Mouse (Mus musculus) heart, embryonic 14.5 days (tissue): ENCODE results near the gene Chtf18. TPM values are rescaled to one million over a fixed set of nuclear protein-coding genes. Genes with fewer than 3 reads are reported as not detected.
A peak's percentile ranks its signal among the peaks of the same experiment; 100 is the strongest.

ENCODE experiments used
- ATAC-seq: fragments of 200-750 bp; cut with Nextera tagmentation; 2 replicates; pipeline ENCODE4 v1.8.0; 2017; ENCODE audit warnings: low read depth, moderate TSS enrichment; ENCODE audit not compliant: insufficient number of reproducible peaks, insufficient read depth, low FRiP score
- H3K27ac ChIP-seq, 2 experiments: fragments of 200-500 bp in 1 of 2; fragments of 300-500 bp in 1 of 2; sonication (generic) in 1 of 2; replicated peaks in 1 of 2; 2 replicates each; pipeline ENCODE4 v1.5.1; 2012 to 2014; ENCODE audit warnings: low read depth in 2 of 2, low read length in 2 of 2, control low read depth in 1 of 2, mild to moderate bottlenecking in 1 of 2, mixed read lengths in 1 of 2; ENCODE audit not compliant: control insufficient read depth in 1 of 2, insufficient read depth in 1 of 2
- H3K27me3 ChIP-seq: fragments of 300-500 bp; sonication (generic); 2 replicates; pipeline ENCODE4 v1.6.1; 2014; ENCODE audit warnings: mild to moderate bottlenecking, low read length, control low read depth; ENCODE audit not compliant: control insufficient read depth, insufficient read depth
- H3K36me3 ChIP-seq: fragments of 300-500 bp; sonication (generic); 2 replicates; pipeline ENCODE4 v1.6.1; 2014; ENCODE audit warnings: mild to moderate bottlenecking, control low read depth, low read length, mixed read lengths; ENCODE audit not compliant: control insufficient read depth, insufficient read depth
- H3K4me1 ChIP-seq, 2 experiments: fragments of 200-500 bp in 1 of 2; fragments of 300-500 bp in 1 of 2; sonication (generic) in 1 of 2; 2 replicates each; pipeline ENCODE4 v1.6.1; 2012 to 2014; ENCODE audit warnings: low read length in 2 of 2, control low read depth in 1 of 2, mixed read lengths in 1 of 2; ENCODE audit not compliant: control insufficient read depth in 2 of 2, insufficient read depth in 2 of 2
- H3K4me2 ChIP-seq: fragments of 300-500 bp; sonication (generic); 2 replicates; pipeline ENCODE4 v1.6.1; 2014; ENCODE audit warnings: mild to moderate bottlenecking, low read length
- H3K4me3 ChIP-seq, 2 experiments: fragments of 200-500 bp in 1 of 2; fragments of 300-500 bp in 1 of 2; sonication (generic) in 1 of 2; 2 replicates each; pipeline ENCODE4 v1.5.1; 2012 to 2014; ENCODE audit warnings: low read length in 2 of 2, mild to moderate bottlenecking in 2 of 2, control low read depth in 1 of 2, low read depth in 1 of 2, moderate library complexity in 1 of 2; ENCODE audit not compliant: control insufficient read depth in 1 of 2, insufficient read depth in 1 of 2
- H3K9ac ChIP-seq: fragments of 300-500 bp; sonication (generic); 2 replicates; pipeline ENCODE4 v1.6.1; 2014; ENCODE audit warnings: mild to moderate bottlenecking, low read length
- H3K9me3 ChIP-seq: fragments of 300-500 bp; sonication (generic); 2 replicates; pipeline ENCODE4 v1.6.1; 2016; ENCODE audit warnings: low read length, control low read depth; ENCODE audit not compliant: control insufficient read depth
- WGBS: fragments of 180-500 bp; shearing (Covaris S2); extraction: QIAGEN DNeasy Blood & Tissue Kit; methylation state at CpG from one replicate; pipeline ENCODE4 v1.1.7; 2014; 5-methylcytosine and 5-hydroxymethylcytosine counted together
- polyA plus RNA-seq: library from polyadenylated mRNA; unstranded; fragments of >200 nt; fragmentation: Nextera tagmentation; extraction: Ambion mirVana; gene quantifications from 2 replicates; pipeline ENCODE4 v1.2.1, GENCODE M21; 2014

Gene Chtf18
- polyA plus RNA-seq, 1 experiment from 2014 or later, result 9.5 TPM

- Histone ChIP-seq H3K4me1 (peaks cover 4 to 10% of the 10 kb centered on the region in 2 experiments; a peak in 3 of 4 replicates), H3K36me3 (peaks cover 27% of the 10 kb centered on the region), H3K4me2 (no peak overlapping the region), H3K9ac (no peak overlapping the region), H3K9me3 (no peaks in the 10 kb centered on the region), H3K27me3 (no peaks in the 10 kb centered on the region), H3K27ac (no peak overlapping the region), H3K4me3 (no peak overlapping the region)
- ATAC-seq, result no peak
- WGBS, result 13% methylated on average over 2 of the region's 2 CpGs
Observed at GRCm38 (mm10) chr17:25732082-25732481, 4.9 kb upstream of the Chtf18 start.

DNA sequence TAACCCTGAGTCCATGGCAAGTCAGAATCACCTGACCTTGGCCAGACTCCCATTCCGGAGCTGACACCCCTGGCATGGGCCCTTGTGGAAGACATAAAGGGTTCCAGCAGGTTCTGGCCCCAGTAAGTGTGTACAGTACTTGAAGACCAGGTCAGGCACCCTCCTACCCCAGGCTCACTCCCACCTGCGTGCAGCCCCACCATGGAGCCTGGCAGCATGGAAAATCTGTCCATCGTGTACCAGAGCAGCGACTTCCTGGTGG, 721 bp upstream of the Chtf18 start:
- Histone ChIP-seq H3K9ac (peak overlapping the region; percentile 91), H3K27me3 (no peaks in the 10 kb centered on the region), H3K4me3 (peak overlapping the region; percentile 59 to 60), H3K27ac (peak overlapping the region; percentile 11 to 62; a peak in 1 of 4 replicates), H3K36me3 (peaks cover 33% of the 10 kb centered on the region), H3K4me2 (peak overlapping the region; percentile 97), H3K4me1 (peaks cover 8 to 16% of the 10 kb centered on the region in 2 experiments; a peak in 3 of 4 replicates), H3K9me3 (no peaks in the 10 kb centered on the region)
- ATAC-seq, result no peak
- 25% methylated on average over 4 of the region's 4 CpGs for WGBS

GRCm38 (mm10) chr17:25725264-25725663, 2.0 kb downstream of the Chtf18 start:
- 78% methylated on average over 6 of the region's 6 CpGs for WGBS
- Histone ChIP-seq H3K9ac (no peak overlapping the region), H3K4me1 (peaks cover 8 to 16% of the 10 kb centered on the region in 2 experiments; a peak in 3 of 4 replicates), H3K4me3 (no peak overlapping the region), H3K9me3 (no peaks in the 10 kb centered on the region), H3K36me3 (peaks cover 43% of the 10 kb centered on the region), H3K4me2 (no peak overlapping the region), H3K27ac (no peak overlapping the region), H3K27me3 (no peaks in the 10 kb centered on the region)
- ATAC-seq, result no peak

- 0 out of 2 replicates have a peak, but pooled peaks cover under 1% of the 10 kb centered on the region for H3K27me3 ChIP-seq
- WGBS, result 69% methylated on average over 7 of the region's 7 CpGs
- no peak overlapping the region for H3K27ac ChIP-seq
- H3K4me2 ChIP-seq, result no peak overlapping the region
- no peak for ATAC-seq
- no peaks in the 10 kb centered on the region for H3K9me3 ChIP-seq
- no peak overlapping the region for H3K9ac ChIP-seq
- H3K4me3 ChIP-seq, result no peak overlapping the region
- peaks cover 43% of the 10 kb centered on the region for H3K36me3 ChIP-seq
- peaks cover 8 to 16% of the 10 kb centered on the region in 2 experiments; a peak in 3 of 4 replicates for H3K4me1 ChIP-seq
Observed at GRCm38 (mm10) chr17:25723919-25724318, 3.3 kb downstream of the Chtf18 start.

DNA sequence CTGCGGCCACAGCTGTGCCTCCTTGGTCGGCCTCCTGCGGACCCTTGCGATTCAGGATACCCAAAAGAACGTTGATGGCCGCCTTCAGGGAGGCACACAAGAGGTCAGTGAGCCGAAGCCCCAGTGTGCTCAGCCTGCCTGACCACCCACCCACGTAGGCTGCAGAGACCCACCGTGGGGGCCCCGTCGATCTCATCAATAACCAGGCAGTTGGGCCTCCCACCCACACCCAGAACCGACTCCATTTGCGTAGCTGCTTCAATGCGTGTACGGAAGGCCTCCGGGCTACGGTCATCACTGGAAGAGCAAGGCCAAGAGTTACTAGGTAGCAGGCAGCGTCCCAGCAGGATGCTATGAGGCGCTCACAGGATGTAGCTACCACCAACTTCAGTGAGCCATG, 3.7 kb downstream of the Chtf18 start:
- no peak overlapping the region for H3K9ac ChIP-seq
- H3K4me3 ChIP-seq, result no peak overlapping the region
- no peaks in the 10 kb centered on the region for H3K9me3 ChIP-seq
- H3K27me3 ChIP-seq, result peaks cover 4% of the 10 kb centered on the region
- no peak overlapping the region for H3K27ac ChIP-seq
- peaks cover 38% of the 10 kb centered on the region for H3K36me3 ChIP-seq
- WGBS, result 95% methylated on average over 19 of the region's 19 CpGs
- peaks cover 8 to 13% of the 10 kb centered on the region in 2 experiments; a peak in 3 of 4 replicates for H3K4me1 ChIP-seq
- no peak for ATAC-seq
- no peak overlapping the region for H3K4me2 ChIP-seq

DNA sequence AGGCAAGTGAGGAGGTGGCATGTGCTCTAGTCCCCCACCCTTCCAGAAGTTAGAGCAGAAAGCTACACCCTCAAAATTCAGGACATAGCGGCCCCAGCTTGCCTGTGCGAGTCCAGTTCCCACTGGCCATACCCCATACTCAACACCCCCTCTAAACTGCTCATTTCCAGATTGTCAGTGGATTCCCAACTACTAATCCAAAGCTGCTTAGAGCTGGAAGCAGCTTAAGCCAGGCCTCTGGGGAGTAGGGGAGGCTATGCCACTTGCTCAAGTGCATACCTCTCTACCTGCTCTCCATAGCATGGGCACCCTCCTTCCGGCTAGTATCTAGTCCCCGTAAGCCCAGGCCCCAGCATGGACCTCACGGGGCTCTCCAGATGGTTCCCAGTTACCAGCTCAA, 5.7 kb downstream of the Chtf18 start:
- no peaks in the 10 kb centered on the region for H3K9me3 ChIP-seq
- WGBS, result 88% methylated on average over 5 of the region's 5 CpGs
- no peak overlapping the region for H3K27ac ChIP-seq
- ATAC-seq, result no peak
- peaks cover 38% of the 10 kb centered on the region for H3K36me3 ChIP-seq
- peaks cover 21% of the 10 kb centered on the region for H3K27me3 ChIP-seq
- H3K4me1 ChIP-seq, result peaks cover 4 to 9% of the 10 kb centered on the region in 2 experiments; a peak in 2 of 4 replicates
- no peak overlapping the region for H3K4me3 ChIP-seq
- H3K4me2 ChIP-seq, result no peak overlapping the region
- no peak overlapping the region for H3K9ac ChIP-seq

DNA sequence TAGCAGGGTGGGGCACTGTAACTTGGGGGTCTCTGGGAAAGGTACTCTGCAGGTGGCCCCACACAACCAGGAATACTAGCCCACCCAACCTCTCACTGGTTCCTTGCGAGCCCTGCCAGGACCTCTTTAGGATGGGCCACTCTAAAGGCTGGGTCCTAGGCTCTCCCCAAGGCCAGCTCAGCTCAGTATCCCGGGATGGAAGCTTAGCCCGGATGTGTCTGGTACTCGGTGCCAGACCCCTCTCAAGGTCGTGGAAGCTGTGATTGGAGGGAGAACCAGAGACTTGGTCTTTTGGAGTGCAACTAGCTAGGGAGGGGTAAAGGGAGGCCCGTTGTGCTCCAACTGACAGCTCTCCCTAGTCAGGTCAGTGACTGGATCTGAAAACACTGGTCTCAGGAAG, 9.5 kb downstream of the Chtf18 start:
- Histone ChIP-seq H3K9me3 (no peaks in the 10 kb centered on the region), H3K9ac (peak overlapping the region; percentile 65), H3K27ac (no peak overlapping the region), H3K4me1 (peaks cover 4 to 8% of the 10 kb centered on the region in 2 experiments; a peak in 1 of 4 replicates), H3K4me3 (peak overlapping the region; percentile 44), H3K36me3 (peaks cover 29% of the 10 kb centered on the region), H3K4me2 (peak overlapping the region; percentile 85), H3K27me3 (peaks cover 21% of the 10 kb centered on the region)
- ATAC-seq, result no peak
- 13% methylated on average over 6 of the region's 6 CpGs for WGBS
